Mouse (Mus musculus) heart, postnatal 0 days (tissue): Measurements from ENCODE around the gene Capn12. TPM values are rescaled to one million over a fixed set of nuclear protein-coding genes. Genes with fewer than 3 reads are reported as not detected.
A peak's percentile ranks its signal among the peaks of the same experiment; 100 is the strongest.

Source experiments
- ATAC-seq: fragments of 200-750 bp; cut with Nextera tagmentation; 2 replicates; pipeline ENCODE4 v1.8.0; 2017; ENCODE audit warnings: low read depth, moderate number of reproducible peaks, moderate library complexity; ENCODE audit not compliant: insufficient read depth
- DNase-seq: peaks from one replicate; pipeline ENCODE4 v3.0.0-alpha.2; 2016; ENCODE audit warnings: low spot score
- H3K27ac ChIP-seq: fragments of 300-500 bp; sonication (generic); 2 replicates; pipeline ENCODE4 v1.5.1; 2014; ENCODE audit warnings: low read depth, mild to moderate bottlenecking
- H3K27me3 ChIP-seq: fragments of 300-500 bp; sonication (generic); 2 replicates; pipeline ENCODE4 v1.6.1; 2014; ENCODE audit warnings: low read length, mixed read lengths; ENCODE audit not compliant: control insufficient read depth, insufficient read depth
- H3K36me3 ChIP-seq: fragments of 300-500 bp; sonication (generic); replicated peaks from 2 replicates; pipeline ENCODE4 v1.6.1; 2014; ENCODE audit warnings: low read length, mixed read lengths; ENCODE audit not compliant: control insufficient read depth, insufficient read depth
- H3K4me1 ChIP-seq: fragments of 300-500 bp; sonication (generic); 2 replicates; pipeline ENCODE4 v1.6.1; 2014; ENCODE audit warnings: antibody characterized with exemption; ENCODE audit not compliant: control insufficient read depth, insufficient read depth
- H3K4me2 ChIP-seq: fragments of 300-500 bp; sonication (generic); 2 replicates; pipeline ENCODE4 v1.6.1; 2014; ENCODE audit warnings: low read depth, mild to moderate bottlenecking, low read length, moderate library complexity
- H3K4me3 ChIP-seq: fragments of 300-500 bp; sonication (generic); 2 replicates; pipeline ENCODE4 v1.5.1; 2014; ENCODE audit warnings: low read depth, low read length
- H3K9ac ChIP-seq: fragments of 300-500 bp; sonication (generic); replicated peaks from 2 replicates; pipeline ENCODE4 v1.6.1; 2014; ENCODE audit warnings: low read depth, low read length, mixed read lengths
- H3K9me3 ChIP-seq: fragments of 300-500 bp; sonication (generic); replicated peaks from 2 replicates; pipeline ENCODE4 v1.6.1; 2016; ENCODE audit warnings: low read length; ENCODE audit not compliant: control insufficient read depth
- CTCF ChIP-seq: IDR thresholded peaks from 2 replicates; pipeline ENCODE4 v1.5.1; 2016; ENCODE audit warnings: antibody characterized with exemption, control low read depth, low read depth
- EP300 ChIP-seq: IDR thresholded peaks from 2 replicates; pipeline ENCODE4 v1.6.1; 2016; ENCODE audit warnings: antibody characterized with exemption, low read depth
- WGBS: fragments of 180-500 bp; shearing (Covaris S2); extraction: QIAGEN DNeasy Blood & Tissue Kit; methylation state at CpG from one replicate; pipeline ENCODE4 v1.1.7; 2014; 5-methylcytosine and 5-hydroxymethylcytosine counted together
- polyA plus RNA-seq: library from polyadenylated mRNA; unstranded; fragments of >200 nt; fragmentation: Nextera tagmentation; extraction: Ambion mirVana; gene quantifications from 2 replicates; pipeline ENCODE4 v1.2.1, GENCODE M21; 2015
- total RNA-seq: library from RNA; depleted of rRNA; stranded (reverse); fragments of >200 nt; gene quantifications from 2 replicates; pipeline ENCODE4 v1.2.3, GENCODE M21; 2014; ENCODE audit warnings: low replicate concordance

Gene Capn12
- total and polyA plus RNA-seq, 2 experiments from 2014 or later: 0.26 TPM; not detected in 1

DNA sequence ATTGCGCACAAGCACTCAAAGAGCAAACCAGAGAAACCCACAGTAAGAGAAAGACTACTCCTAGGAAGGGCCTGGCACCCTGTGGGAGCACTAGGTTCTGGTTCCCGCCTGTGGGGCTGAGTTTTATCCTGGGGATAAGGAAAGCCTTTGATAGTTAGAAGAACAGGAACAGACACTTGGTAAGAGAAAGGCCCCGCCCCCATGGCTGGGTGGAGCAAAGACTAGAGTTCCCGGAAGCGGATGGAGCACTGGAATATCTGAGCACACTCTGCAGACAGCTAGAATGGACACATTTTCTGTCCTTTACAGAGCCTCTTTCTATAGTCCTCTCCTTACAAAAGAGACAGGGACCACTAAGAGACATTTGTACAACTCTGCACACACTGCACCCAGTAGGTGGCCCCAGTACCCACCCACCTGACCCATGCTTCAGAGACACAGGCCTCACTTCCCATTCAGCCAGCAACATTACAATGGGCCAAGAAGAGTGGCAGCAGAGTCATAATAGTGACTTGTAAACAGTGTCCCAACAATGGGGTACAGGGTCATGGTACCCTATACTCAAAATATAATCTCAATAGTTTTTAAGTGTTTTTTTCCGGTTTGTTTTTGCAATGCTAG lies 51.3 kb downstream of the Capn12 start:
- no peak overlapping the region for H3K27ac ChIP-seq
- H3K9me3 ChIP-seq: no peaks in the 10 kb centered on the region
- H3K4me3 ChIP-seq: no peak overlapping the region
- H3K4me1 ChIP-seq: peaks cover 70% of the 10 kb centered on the region
- H3K9ac ChIP-seq: no peak overlapping the region
- WGBS: 46% methylated on average over 6 of the region's 6 CpGs
- H3K36me3 ChIP-seq: no peaks in the 10 kb centered on the region
- ATAC-seq (no peak), DNase-seq (no peak)
- no peak for TF ChIP-seq EP300
- TF ChIP-seq CTCF: no peak
- no peak overlapping the region for H3K4me2 ChIP-seq
- no peaks in the 10 kb centered on the region for H3K27me3 ChIP-seq

DNA sequence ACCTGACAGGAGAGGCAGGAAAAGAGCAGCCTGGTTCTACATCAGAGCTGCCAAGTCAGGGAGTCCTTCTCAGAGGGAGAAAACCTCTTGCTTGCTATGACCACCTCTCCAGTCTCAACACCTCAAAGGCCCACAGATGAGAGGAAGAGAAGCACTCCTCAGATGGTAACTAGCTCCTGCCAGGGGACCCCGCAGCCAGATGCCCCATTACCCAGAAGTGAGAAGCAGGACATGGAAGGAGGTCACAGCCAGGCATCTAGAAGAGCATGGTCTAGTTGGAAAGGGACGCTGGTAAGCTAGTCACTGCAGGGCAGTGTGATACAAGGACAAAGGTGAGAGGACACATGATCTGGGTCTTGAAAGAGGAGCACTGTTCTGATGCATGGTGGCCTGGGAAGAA lies 52.6 kb downstream of the Capn12 start:
- TF ChIP-seq CTCF (no peak), EP300 (no peak)
- Histone ChIP-seq H3K36me3 (no peaks in the 10 kb centered on the region), H3K27me3 (no peaks in the 10 kb centered on the region), H3K4me2 (no peak overlapping the region), H3K4me1 (peaks cover 77% of the 10 kb centered on the region), H3K4me3 (no peak overlapping the region), H3K9me3 (no peaks in the 10 kb centered on the region), H3K9ac (no peak overlapping the region), H3K27ac (peak overlapping the region; percentile 49)
- 80% methylated on average over 2 of the region's 2 CpGs for WGBS
- ATAC-seq (no peak), DNase-seq (no peak)

GRCm38 (mm10) chr7:28936787-28937186 lies 55.6 kb downstream of the Capn12 start:
- H3K9ac ChIP-seq: 0 out of 2 replicates have a peak overlapping the region, but pooled peaks have one; percentile 9
- H3K27me3 ChIP-seq: no peaks in the 10 kb centered on the region
- ATAC-seq (no peak), DNase-seq (no peak)
- no peaks in the 10 kb centered on the region for H3K9me3 ChIP-seq
- TF ChIP-seq CTCF: no peak
- TF ChIP-seq EP300: no peak
- peaks cover 76% of the 10 kb centered on the region for H3K4me1 ChIP-seq
- H3K4me2 ChIP-seq: no peak overlapping the region
- no peak overlapping the region for H3K4me3 ChIP-seq
- 60% methylated on average over 4 of the region's 4 CpGs for WGBS
- peaks cover 8% of the 10 kb centered on the region; the same call in 1 of the 2 replicates for H3K36me3 ChIP-seq
- peak overlapping the region; percentile 97 for H3K27ac ChIP-seq

DNA sequence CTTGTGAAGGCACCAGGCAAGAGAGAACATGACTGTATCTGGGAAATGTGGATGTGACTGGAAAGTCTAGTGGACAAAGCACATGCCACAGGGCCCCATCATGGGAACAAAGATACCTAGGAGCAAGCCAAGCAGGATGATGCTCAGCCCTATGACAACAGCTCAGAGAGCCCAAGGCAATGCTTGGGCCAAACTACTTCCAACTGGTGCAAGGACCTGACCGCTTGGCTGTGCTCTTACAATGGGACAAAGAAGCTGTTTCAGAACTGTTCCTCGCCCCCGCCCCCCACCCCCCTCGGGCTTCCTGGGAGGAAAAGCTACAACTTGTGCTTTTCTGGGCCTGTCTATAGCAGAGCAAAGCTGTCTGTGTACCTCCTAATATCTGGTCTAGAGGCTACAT lies 57.4 kb downstream of the Capn12 start:
- peak overlapping the region; percentile 97 for H3K27ac ChIP-seq
- WGBS: 68% methylated on average over 4 of the region's 4 CpGs
- peaks cover 14% of the 10 kb centered on the region; the same call in 1 of the 2 replicates for H3K36me3 ChIP-seq
- peak overlapping the region; percentile 14; the same call in 1 of the 2 replicates for H3K4me2 ChIP-seq
- no peak overlapping the region for H3K4me3 ChIP-seq
- peak; percentile 13; the same call in 1 of the 2 replicates for ATAC-seq
- TF ChIP-seq CTCF (peak; percentile 8; the same call in 1 of the 2 replicates), EP300 (no peak)
- no peaks in the 10 kb centered on the region for H3K9me3 ChIP-seq
- no peak overlapping the region for H3K9ac ChIP-seq
- H3K4me1 ChIP-seq: peaks cover 83% of the 10 kb centered on the region
- DNase-seq: no peak
- H3K27me3 ChIP-seq: no peaks in the 10 kb centered on the region

DNA sequence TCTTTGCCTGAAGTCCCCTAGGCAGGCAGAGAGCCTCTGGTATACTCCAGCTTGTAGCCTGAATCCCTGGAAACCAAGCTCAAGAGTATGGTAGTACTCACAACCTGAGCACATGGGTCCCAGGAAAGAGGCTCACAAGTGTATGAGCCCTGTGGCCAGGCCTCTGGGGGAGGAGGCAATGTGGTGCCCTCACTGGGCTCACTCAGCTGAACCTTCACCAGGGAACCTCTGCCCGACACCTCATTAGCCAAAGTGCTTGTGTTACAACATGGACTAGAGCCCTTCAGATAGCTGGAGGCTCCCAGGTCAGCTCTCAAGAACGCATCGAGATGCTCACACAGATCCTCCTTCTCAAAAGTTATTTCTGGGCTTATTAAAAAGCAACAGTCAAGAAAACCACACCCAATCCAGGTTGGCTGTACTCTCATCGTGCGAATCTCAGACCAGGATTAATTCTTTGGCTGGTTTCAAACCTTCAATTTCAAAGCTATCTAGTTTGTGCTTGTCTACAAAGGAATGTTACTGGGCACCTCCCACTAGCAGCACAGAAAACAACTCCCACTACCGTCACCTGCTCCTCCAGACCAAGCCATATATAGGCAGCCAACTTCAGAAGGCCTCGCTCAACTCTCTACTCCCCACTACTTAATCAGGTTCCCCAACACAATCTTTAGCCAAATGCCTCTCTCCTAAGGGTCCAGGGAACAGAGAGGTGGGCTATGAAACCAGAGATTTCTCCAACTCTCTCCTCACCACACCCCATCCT lies 58.4 kb downstream of the Capn12 start:
- TF ChIP-seq EP300 (no peak), CTCF (no peak)
- Histone ChIP-seq H3K4me1 (peaks cover 89% of the 10 kb centered on the region), H3K4me3 (no peak overlapping the region), H3K9me3 (no peaks in the 10 kb centered on the region), H3K4me2 (peak overlapping the region; percentile 14; the same call in 1 of the 2 replicates), H3K27ac (peak overlapping the region; percentile 97), H3K27me3 (no peaks in the 10 kb centered on the region), H3K9ac (0 out of 2 replicates have a peak overlapping the region, but pooled peaks have one; percentile 25), H3K36me3 (peaks cover 14% of the 10 kb centered on the region; the same call in 1 of the 2 replicates)
- WGBS: 30% methylated on average over 7 of the region's 7 CpGs
- ATAC-seq (peak; percentile 75), DNase-seq (no peak)
